Mouse (Mus musculus): ENCODE measurements at regions not wholly inside any gene's neighbourhood (a gene's known extent, or its start where the extent isn't known, plus 50 kb on each side); places are given as distances from the start of the nearest gene placed in this dataset.

DNA sequence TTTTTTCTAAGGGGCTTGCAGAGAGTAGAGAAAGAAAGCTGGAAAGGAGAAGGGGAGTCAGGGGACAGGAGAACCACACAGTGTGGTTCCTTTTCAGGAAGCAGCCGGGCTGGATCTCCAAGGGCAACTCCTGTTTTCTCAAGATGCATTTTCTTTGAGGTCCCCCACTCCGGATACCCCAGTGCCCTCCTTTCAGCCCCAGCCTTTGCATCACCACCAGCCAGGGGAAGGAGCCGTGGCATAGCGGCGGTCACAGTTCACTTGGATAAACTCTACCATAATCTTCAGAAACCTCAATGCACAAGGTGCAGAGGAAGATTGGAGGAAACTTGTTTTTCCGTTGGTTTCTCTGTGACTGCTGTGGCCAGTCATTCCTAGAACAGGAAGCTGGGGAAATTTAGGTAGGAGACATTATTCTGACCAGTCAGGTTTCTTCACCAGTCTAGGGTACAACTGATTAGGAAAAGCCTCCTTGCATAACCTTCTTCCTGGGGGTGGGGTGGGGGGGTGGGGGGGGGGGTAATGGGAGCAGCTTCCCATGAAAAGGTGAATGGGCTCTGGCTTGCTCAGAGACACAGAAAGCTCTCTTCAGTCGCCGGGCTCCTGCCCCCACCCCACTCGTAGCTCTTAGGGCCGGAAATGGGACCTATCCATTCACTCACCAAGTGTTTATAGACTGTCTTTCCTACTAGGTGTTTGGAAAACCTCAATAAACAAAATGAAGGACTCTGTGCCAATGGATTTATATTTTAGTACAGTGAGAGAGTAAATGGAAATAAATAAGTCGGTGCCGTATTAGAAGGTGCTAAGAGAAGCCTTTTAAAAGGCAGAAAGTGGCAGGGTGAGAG, 196.6 kb downstream of the Gsdmc2 start:
- no peak for TF ChIP-seq CTCF (IDR thresholded peaks at IDR 0.05; ENCODE audit: borderline replicate concordance, insufficient read depth, low read depth, low read length)
- no peak for TF ChIP-seq POLR2A (IDR thresholded peaks at IDR 0.05; ENCODE audit: borderline replicate concordance, insufficient read depth, low read length)

Measured in cerebellum, adult 2 months (tissue).